23 mouse cellular contexts compared by ENCODE assay signal in genomic region chr13:46968626-46969025, GRCm38 (mm10). TPM values are rescaled to one million over a fixed set of nuclear protein-coding genes. Genes with fewer than 3 reads are reported as not detected.
DNase-seq lines count a peak whose midpoint lies in the region; ATAC-seq and TF ChIP-seq lines count a peak whose summit lies in the region.
"Had no signal": no experiment of that assay in that cellular context is flagged by ENCODE, and none has a peak within 500 bp of the region (broad histone marks: within the 10 kb centered on the region; RNA-seq: fewer than 3 reads in every experiment).

No protein-coding gene starts in this region.

- 84% methylated on average over 2 of the region's 2 CpGs for WGBS in heart, postnatal 0 days
- WGBS in liver, embryonic 14.5 days (ENCODE audit: insufficient replicate concordance): 69% methylated on average over 2 of the region's 2 CpGs
- 82% methylated on average over 2 of the region's 2 CpGs for WGBS in liver, embryonic 11.5 days
- 79% methylated on average over 2 of the region's 2 CpGs for WGBS in stomach, postnatal 0 days
- 91% methylated on average over 2 of the region's 2 CpGs for WGBS in midbrain, embryonic 10.5 days

- TF ChIP-seq EP300 in heart, postnatal 0 days (IDR thresholded peaks at IDR 0.05; ENCODE audit: low read depth): no peak
- no peak for TF ChIP-seq EP300 in liver, embryonic 14.5 days (IDR thresholded peaks at IDR 0.05; ENCODE audit: low read depth)
- no peak for TF ChIP-seq EP300 in stomach, postnatal 0 days (optimal IDR thresholded peaks at IDR 0.05)

- no peaks in the 10 kb centered on the region for H3K27me3 ChIP-seq in heart, postnatal 0 days (ENCODE audit: control insufficient read depth, insufficient read depth, low read length)
- no peaks in the 10 kb centered on the region for H3K27me3 ChIP-seq in liver, embryonic 14.5 days (ENCODE audit: control insufficient read depth, insufficient read depth, low read length)
- no peaks in the 10 kb centered on the region for H3K27me3 ChIP-seq in liver, embryonic 11.5 days (replicated peaks; ENCODE audit: control insufficient read depth, insufficient read depth, low read length)
- H3K27me3 ChIP-seq in stomach, postnatal 0 days (ENCODE audit: control insufficient read depth, insufficient read depth, low read length): no peaks in the 10 kb centered on the region
- H3K27me3 ChIP-seq in midbrain, embryonic 10.5 days (ENCODE audit: low read depth, poor library complexity, severe bottlenecking): no peaks in the 10 kb centered on the region
- H3K27me3 ChIP-seq: heart, embryonic 15.5 days; hindbrain, embryonic 15.5 days; limb, embryonic 15.5 days; stomach, embryonic 15.5 days had no signal

- no peak for DNase-seq in heart, postnatal 0 days (ENCODE audit: low spot score)
- no peak for DNase-seq in heart, adult 18-20 months
- DNase-seq in liver, embryonic 14.5 days (ENCODE audit: low read depth in 3 of 3, low spot score in 3 of 3): no peak
- no peak for DNase-seq in liver, embryonic 11.5 days (ENCODE audit: low spot score)
- peak; percentile 13 for DNase-seq in thymus, postnatal 4 days
- no peak for DNase-seq in thymus, postnatal 10 days (ENCODE audit: low spot score in 2 of 2)
- DNase-seq in stomach, postnatal 0 days (ENCODE audit: low spot score): no peak
- DNase-seq in midbrain, embryonic 10.5 days (ENCODE audit: low spot score): no peak
- DNase-seq: adrenal gland, adult 8-10 months; cerebellum, adult 11-12 months; cerebellum, postnatal 14 days; gastrocnemius, postnatal 36 days; left cerebral cortex, postnatal 4 days; midbrain, embryonic 14.5 days; thymus, adult 2 months had no signal

- no peak for ATAC-seq in heart, postnatal 0 days (ENCODE audit: insufficient read depth, low read depth)
- ATAC-seq in liver, embryonic 14.5 days (ENCODE audit: insufficient read depth): no peak
- no peak for ATAC-seq in liver, embryonic 11.5 days (replicated peaks; ENCODE audit: low FRiP score)
- ATAC-seq in stomach, postnatal 0 days (ENCODE audit: low FRiP score, low TSS enrichment): no peak
- ATAC-seq: forebrain, embryonic 16.5 days had no signal

- no peak overlapping the region for H3K4me3 ChIP-seq in heart, postnatal 0 days (ENCODE audit: low read depth, low read length)
- H3K4me3 ChIP-seq in liver, embryonic 14.5 days (ENCODE audit: insufficient read depth in 1 of 2, low read depth in 2 of 2, low read length in 2 of 2): no peak overlapping the region
- H3K4me3 ChIP-seq in liver, embryonic 11.5 days (ENCODE audit: low read depth, low read length): no peak overlapping the region
- H3K4me3 ChIP-seq in stomach, postnatal 0 days (ENCODE audit: low read depth, low read length): no peak overlapping the region
- H3K4me3 ChIP-seq in midbrain, embryonic 10.5 days: no peak overlapping the region
- H3K4me3 ChIP-seq: forebrain, embryonic 10.5 days; heart, embryonic 15.5 days; hindbrain, embryonic 15.5 days; limb, embryonic 15.5 days; megakaryocyte, embryonic 14.5 days; myocyte; stomach, embryonic 15.5 days had no signal

- no peaks in the 10 kb centered on the region for H3K4me1 ChIP-seq in heart, postnatal 0 days (ENCODE audit: control insufficient read depth, insufficient read depth)
- no peaks in the 10 kb centered on the region for H3K4me1 ChIP-seq in liver, embryonic 14.5 days (replicated peaks; ENCODE audit: control insufficient read depth in 2 of 2, insufficient read depth in 2 of 2, low read length in 1 of 2)
- H3K4me1 ChIP-seq in liver, embryonic 11.5 days (replicated peaks; ENCODE audit: control insufficient read depth, insufficient read depth, low read length): no peaks in the 10 kb centered on the region
- no peaks in the 10 kb centered on the region for H3K4me1 ChIP-seq in stomach, postnatal 0 days (replicated peaks; ENCODE audit: control insufficient read depth, insufficient read depth)
- peaks cover 7% of the 10 kb centered on the region for H3K4me1 ChIP-seq in midbrain, embryonic 10.5 days
- H3K4me1 ChIP-seq: heart, embryonic 15.5 days; hindbrain, embryonic 15.5 days; stomach, embryonic 15.5 days had no signal

- H3K4me2 ChIP-seq in heart, postnatal 0 days (ENCODE audit: low read depth, low read length): no peak overlapping the region
- no peak overlapping the region for H3K4me2 ChIP-seq in liver, embryonic 14.5 days (ENCODE audit: low read depth)
- H3K4me2 ChIP-seq in liver, embryonic 11.5 days: no peak overlapping the region
- H3K4me2 ChIP-seq in stomach, postnatal 0 days (replicated peaks; ENCODE audit: low read depth): no peak overlapping the region
- H3K4me2 ChIP-seq: heart, embryonic 15.5 days; hindbrain, embryonic 15.5 days; limb, embryonic 15.5 days; stomach, embryonic 15.5 days had no signal

- no peak overlapping the region for H3K9ac ChIP-seq in heart, postnatal 0 days (replicated peaks; ENCODE audit: low read depth, low read length)
- no peak overlapping the region for H3K9ac ChIP-seq in liver, embryonic 14.5 days (replicated peaks)
- no peak overlapping the region for H3K9ac ChIP-seq in liver, embryonic 11.5 days (ENCODE audit: low read depth, low read length)
- H3K9ac ChIP-seq in stomach, postnatal 0 days (ENCODE audit: low read length): no peak overlapping the region
- H3K9ac ChIP-seq: heart, embryonic 15.5 days; hindbrain, embryonic 15.5 days; limb, embryonic 15.5 days; stomach, embryonic 15.5 days had no signal

- 0 out of 2 replicates have a peak, but pooled peaks cover 6% of the 10 kb centered on the region for H3K9me3 ChIP-seq in heart, postnatal 0 days (replicated peaks; ENCODE audit: control insufficient read depth, low read length)
- no peaks in the 10 kb centered on the region for H3K9me3 ChIP-seq in liver, embryonic 14.5 days (ENCODE audit: control insufficient read depth, low read length)
- no peaks in the 10 kb centered on the region for H3K9me3 ChIP-seq in liver, embryonic 11.5 days (ENCODE audit: control insufficient read depth, low read length)
- no peaks in the 10 kb centered on the region for H3K9me3 ChIP-seq in stomach, postnatal 0 days (ENCODE audit: control insufficient read depth, low read length)
- H3K9me3 ChIP-seq in midbrain, embryonic 10.5 days (replicated peaks): no peaks in the 10 kb centered on the region
- H3K9me3 ChIP-seq: heart, embryonic 15.5 days; hindbrain, embryonic 15.5 days; limb, embryonic 15.5 days; stomach, embryonic 15.5 days had no signal

- TF ChIP-seq CTCF in heart, postnatal 0 days (IDR thresholded peaks at IDR 0.05; ENCODE audit: low read depth): peak; percentile 15; the same call in 1 of the 2 replicates
- peak; percentile 21 for TF ChIP-seq CTCF in liver, embryonic 14.5 days (IDR thresholded peaks at IDR 0.05; ENCODE audit: low read depth)
- peak; percentile 34 for TF ChIP-seq CTCF in stomach, postnatal 0 days (IDR thresholded peaks at IDR 0.05; ENCODE audit: low read depth)

- H3K27ac ChIP-seq in heart, postnatal 0 days (ENCODE audit: low read depth): no peak overlapping the region
- H3K27ac ChIP-seq in liver, embryonic 14.5 days: no peak overlapping the region
- H3K27ac ChIP-seq in liver, embryonic 11.5 days (ENCODE audit: low read depth, low read length): no peak overlapping the region
- no peak overlapping the region for H3K27ac ChIP-seq in stomach, postnatal 0 days (replicated peaks)
- no peak overlapping the region for H3K27ac ChIP-seq in midbrain, embryonic 10.5 days (replicated peaks)
- H3K27ac ChIP-seq: heart, embryonic 15.5 days; hindbrain, embryonic 15.5 days; limb, embryonic 15.5 days; stomach, embryonic 15.5 days had no signal

- no peaks in the 10 kb centered on the region for H3K36me3 ChIP-seq in heart, postnatal 0 days (replicated peaks; ENCODE audit: control insufficient read depth, insufficient read depth, low read length)
- no peaks in the 10 kb centered on the region for H3K36me3 ChIP-seq in liver, embryonic 14.5 days (replicated peaks; ENCODE audit: control insufficient read depth, insufficient read depth, low read depth)
- H3K36me3 ChIP-seq in liver, embryonic 11.5 days (ENCODE audit: control insufficient read depth, insufficient read depth, low read length): no peaks in the 10 kb centered on the region
- H3K36me3 ChIP-seq in stomach, postnatal 0 days (ENCODE audit: control insufficient read depth, insufficient read depth, low read length): no peaks in the 10 kb centered on the region
- H3K36me3 ChIP-seq in midbrain, embryonic 10.5 days: no peaks in the 10 kb centered on the region
- H3K36me3 ChIP-seq: forebrain, embryonic 10.5 days; heart, embryonic 15.5 days; hindbrain, embryonic 15.5 days; limb, embryonic 15.5 days; stomach, embryonic 15.5 days had no signal

RNA-seq across cellular contexts. Expression of gene Kif13a, which starts 39.0 kb away (rescaled TPM):
- total RNA-seq in heart, postnatal 0 days (2014; rRNA removed; ENCODE audit: low replicate concordance): 48.7 and 81.8 TPM in 2 replicates
- polyA plus RNA-seq in heart, postnatal 0 days (2015; fragmentation: Nextera tagmentation; extraction: Ambion mirVana): 29.8 and 36.7 TPM in 2 replicates
- 100 to 1,000 TPM; 110 to 116 TPM for total RNA-seq in heart, adult 18-20 months (2021)
- polyA plus RNA-seq in liver, embryonic 14.5 days (2012; rRNA removed): 3.0 and 3.1 TPM in 2 replicates
- 2.1 and 3.2 TPM in 2 replicates for polyA plus RNA-seq in liver, embryonic 14.5 days (2014; fragmentation: Nextera tagmentation; extraction: Ambion mirVana)
- polyA plus RNA-seq in liver, embryonic 11.5 days (2014; fragmentation: Nextera tagmentation; extraction: Ambion mirVana): 9.3 and 13.8 TPM in 2 replicates
- polyA plus RNA-seq in stomach, postnatal 0 days (2015; fragmentation: Nextera tagmentation; extraction: Ambion mirVana): 12.8 and 13.5 TPM in 2 replicates
- 9.1 and 11.4 TPM in 2 replicates for polyA plus RNA-seq in midbrain, embryonic 10.5 days (2016; fragmentation: Nextera tagmentation; extraction: Ambion mirVana)

RNA-seq across cellular contexts. Expression of gene Nhlrc1, which starts 46.0 kb away (rescaled TPM):
- 7.1 and 10.2 TPM in 2 replicates for total RNA-seq in heart, postnatal 0 days (2014; rRNA removed; ENCODE audit: low replicate concordance)
- polyA plus RNA-seq in heart, postnatal 0 days (2015; fragmentation: Nextera tagmentation; extraction: Ambion mirVana): 3.7 and 5.2 TPM in 2 replicates
- 1 to 10 TPM; 6.5 to 7.0 TPM for total RNA-seq in heart, adult 18-20 months (2021)
- polyA plus RNA-seq in liver, embryonic 14.5 days (2012; rRNA removed): 0.34 and 0.46 TPM in 2 replicates
- polyA plus RNA-seq in liver, embryonic 14.5 days (2014; fragmentation: Nextera tagmentation; extraction: Ambion mirVana): 0.50 and 0.71 TPM in 2 replicates
- polyA plus RNA-seq in liver, embryonic 11.5 days (2014; fragmentation: Nextera tagmentation; extraction: Ambion mirVana): 1.6 and 2.0 TPM in 2 replicates
- 3.6 and 3.8 TPM in 2 replicates for polyA plus RNA-seq in stomach, postnatal 0 days (2015; fragmentation: Nextera tagmentation; extraction: Ambion mirVana)
- 4.1 and 4.8 TPM in 2 replicates for polyA plus RNA-seq in midbrain, embryonic 10.5 days (2016; fragmentation: Nextera tagmentation; extraction: Ambion mirVana)
